Mouse (Mus musculus): Measurements from ENCODE around the gene Fxyd3. TPM values are rescaled to one million over a fixed set of nuclear protein-coding genes. Genes with fewer than 3 reads are reported as not detected.
A peak's percentile ranks its signal among the peaks of the same experiment; 100 is the strongest.

Fxyd3 gene
- polyA plus RNA-seq, 2 experiments from 2014 or later, result 0.27 TPM; not detected in 1

DNA sequence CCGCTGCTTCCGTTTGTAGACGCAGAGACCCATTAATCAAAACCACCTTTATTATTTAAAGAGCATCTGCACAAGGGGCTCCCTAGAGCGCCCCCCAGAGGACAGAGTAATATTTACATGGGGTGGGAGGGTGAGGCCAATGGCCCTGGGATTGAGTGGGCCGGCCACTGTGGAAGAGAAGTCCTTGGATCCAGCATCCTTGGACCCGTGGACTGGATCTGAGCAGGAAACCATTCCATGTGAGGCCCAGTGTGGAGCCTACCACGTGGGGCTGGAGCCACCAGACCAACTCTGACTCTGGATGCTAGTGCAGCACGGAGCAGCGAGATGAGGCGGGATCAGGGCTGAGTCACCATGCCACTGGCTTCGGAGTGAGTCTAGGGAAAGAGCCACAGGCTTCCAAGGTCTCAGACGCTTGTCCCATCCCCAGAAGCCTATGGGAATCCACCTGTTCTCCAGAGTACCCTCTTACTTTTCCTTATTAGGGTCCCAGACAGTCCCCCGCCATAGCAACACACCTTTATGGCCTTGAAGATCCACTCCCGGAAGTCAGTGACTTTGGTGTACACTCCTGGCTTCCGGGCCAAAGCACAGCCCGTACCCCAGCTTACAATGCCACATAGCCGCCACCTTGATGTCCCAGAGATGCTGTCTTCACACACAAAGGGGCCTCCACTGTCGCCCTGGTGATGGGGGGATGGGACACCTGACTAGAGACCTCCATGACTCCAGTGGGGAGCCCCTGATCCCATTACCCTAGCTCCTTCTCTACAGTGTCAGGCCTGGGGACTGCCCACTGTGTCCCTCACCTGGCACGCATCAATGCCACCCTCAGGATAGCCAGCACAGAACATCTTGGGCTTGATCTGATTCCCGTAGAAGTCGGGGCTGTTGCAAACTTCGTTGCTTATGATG lies 22.4 kb upstream of the Fxyd3 start:
- no peak for ATAC-seq

- ATAC-seq, result peak; percentile 99
Observed at GRCm38 (mm10) chr7:31097583-31098248, 21.2 kb upstream of the Fxyd3 start.

DNA sequence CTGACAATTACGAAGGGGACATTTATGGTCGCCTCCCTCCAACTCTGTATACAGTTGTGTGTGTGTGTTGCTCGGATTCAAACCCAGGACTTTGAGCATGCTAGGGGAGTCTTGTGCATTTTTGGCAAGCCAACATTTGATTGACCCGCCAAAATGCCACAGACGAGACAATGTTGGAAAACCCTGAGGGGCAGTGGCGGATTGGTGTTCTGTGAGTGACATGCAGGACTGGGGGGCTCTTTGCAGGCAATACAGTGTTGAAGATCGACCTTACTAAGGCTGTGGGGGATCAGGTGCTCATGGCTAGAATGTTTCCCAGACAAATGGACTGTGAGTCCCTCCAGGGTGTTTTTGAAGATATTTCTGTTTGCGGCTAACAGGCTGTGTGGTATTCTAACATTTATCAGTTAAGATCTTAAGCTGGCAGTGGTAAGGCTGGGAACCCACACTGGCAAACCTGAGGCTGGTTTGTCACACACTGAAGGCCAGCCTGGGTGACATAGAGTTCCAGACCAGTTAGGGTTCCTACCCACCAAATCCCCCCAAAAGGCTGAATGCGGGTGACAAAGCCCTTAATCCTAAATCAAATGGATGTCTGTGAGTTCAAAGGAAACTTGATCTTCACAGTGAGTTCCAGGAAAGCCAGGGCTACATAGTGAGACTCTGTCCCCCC lies 20.5 kb upstream of the Fxyd3 start:
- no peak for ATAC-seq

DNA sequence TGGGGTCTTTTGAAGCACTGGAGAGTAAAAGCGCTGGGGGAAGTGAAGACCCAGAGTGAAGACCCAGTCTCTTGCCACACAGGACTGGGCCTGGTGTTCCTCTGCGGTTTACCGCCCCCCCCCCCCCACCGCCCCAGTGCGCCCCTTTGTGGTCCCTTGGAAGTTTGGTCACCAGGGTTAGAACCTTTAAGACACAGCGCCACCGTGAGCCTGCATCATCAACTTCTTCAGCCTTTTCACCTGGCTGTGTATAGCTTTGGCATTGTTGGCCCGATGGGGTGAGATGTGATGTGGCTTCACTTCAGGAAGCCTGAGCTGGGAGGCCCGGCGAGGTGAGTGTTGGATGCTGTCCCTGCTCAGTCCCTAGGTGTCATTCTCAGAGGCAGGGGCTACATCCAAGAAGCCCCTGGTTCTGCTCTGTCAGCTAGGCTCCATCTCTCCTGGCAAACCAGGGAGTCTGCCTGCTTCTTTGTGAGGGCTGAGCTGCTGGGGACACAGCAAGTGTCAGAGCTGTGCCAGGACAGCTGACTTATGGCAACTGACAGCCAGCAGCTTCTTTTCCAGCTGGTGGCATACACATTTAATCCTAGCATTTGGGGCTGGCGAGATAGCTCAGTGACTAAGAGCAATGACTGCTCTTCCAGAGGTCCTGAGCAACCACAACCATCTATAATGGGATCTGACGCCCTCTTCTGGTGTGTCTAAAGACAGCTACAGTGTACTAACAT lies 18.4 kb upstream of the Fxyd3 start:
- no peak for ATAC-seq

DNA sequence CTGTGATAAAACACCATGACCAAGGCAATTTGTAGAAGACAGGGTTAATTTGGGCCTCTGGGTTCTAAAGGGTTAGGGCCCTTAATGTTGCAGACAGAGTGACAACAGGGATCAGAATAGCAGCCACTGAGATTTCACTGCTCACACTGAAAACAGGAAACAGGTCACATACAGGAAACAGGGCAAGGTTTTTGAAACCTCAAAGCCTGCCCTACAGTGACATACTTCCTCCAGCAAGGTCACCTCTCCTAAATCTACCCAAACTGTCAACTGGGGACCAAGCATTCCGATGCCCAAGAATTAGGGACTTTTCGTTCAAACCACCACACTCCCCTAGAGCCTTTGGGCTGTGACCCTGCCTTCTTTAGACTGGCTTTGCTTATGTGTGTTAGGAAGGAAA lies 13.2 kb upstream of the Fxyd3 start:
- ATAC-seq, result peak; percentile 95

DNA sequence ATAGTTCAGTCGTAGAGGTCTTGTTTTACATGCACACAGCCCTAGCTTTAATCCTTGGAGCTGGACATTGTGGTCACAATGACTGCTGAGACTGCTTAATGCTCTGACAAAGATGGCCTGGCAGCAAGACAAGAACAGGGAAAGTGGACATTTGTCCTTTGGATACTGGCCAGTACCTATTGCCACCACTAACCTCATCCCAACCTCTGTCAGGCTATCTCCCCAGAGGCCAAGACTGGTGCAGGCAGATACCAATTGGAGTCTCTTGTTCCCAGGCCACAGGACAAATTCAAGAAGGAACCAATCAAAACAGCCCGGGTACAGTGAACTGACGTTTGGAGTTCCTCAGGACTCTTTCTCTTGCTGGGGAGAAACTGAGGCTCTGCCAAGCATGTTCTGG lies 11.7 kb upstream of the Fxyd3 start:
- no peak for ATAC-seq

GRCm38 (mm10) chr7:31087262-31087661 lies 10.8 kb upstream of the Fxyd3 start:
- ATAC-seq, result peak; percentile 57

DNA sequence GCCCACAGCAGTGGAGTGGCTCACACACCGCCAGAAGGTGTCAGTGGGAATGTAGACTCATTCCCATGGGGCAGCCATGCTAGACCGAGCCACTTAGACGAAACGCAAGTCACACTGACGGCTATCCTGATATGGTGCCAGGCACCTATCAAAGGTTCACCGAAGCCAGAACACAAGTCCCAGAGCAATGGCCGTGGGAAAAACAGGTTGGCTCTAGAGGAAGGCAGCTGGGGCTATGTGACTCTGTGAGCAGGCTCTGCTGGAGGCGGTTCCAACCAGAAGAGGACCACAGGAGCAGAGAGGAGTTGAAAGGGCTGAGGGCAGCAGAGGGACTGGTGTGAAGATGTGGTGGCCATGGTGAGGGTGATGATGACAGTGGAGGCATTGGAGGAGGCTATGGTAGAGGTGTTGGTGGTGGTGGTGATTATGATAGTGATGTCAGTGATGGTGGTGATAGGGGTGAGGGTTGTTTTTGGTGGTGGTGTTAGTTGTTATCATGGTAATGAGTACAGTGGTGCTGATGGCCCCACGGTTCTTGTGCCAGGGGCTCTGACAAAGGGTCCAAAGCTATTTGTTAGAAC lies 9.8 kb upstream of the Fxyd3 start:
- no peak for ATAC-seq

GRCm38 (mm10) chr7:31085171-31085570 lies 8.7 kb upstream of the Fxyd3 start:
- ATAC-seq, result no peak

GRCm38 (mm10) chr7:31084140-31084539 lies 7.6 kb upstream of the Fxyd3 start:
- ATAC-seq, result peak; percentile 32

GRCm38 (mm10) chr7:31082831-31083588 lies 6.5 kb upstream of the Fxyd3 start:
- no peak for ATAC-seq

DNA sequence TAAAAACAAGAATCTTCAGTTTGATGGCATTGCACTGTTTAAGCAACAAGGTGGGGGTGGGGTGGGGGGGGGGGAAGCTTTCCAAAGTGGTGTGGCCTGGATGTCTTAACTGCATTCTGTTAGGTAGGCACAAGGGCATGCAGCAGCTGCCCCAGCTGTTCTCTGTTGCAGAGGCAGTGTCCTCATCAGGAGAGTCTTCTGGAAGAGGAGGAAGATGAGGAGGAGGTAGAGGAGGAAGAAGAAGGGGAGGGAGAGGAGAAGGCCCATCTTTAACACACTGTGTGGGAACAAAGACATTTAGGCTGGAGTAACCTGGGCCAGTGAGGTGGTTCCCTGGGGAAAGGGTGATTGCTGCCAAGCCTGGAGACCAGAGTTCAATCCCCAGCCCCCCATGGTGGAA lies 5.6 kb upstream of the Fxyd3 start:
- no peak for ATAC-seq

- ATAC-seq, result no peak
Observed at GRCm38 (mm10) chr7:31081106-31081505, 4.6 kb upstream of the Fxyd3 start.

DNA sequence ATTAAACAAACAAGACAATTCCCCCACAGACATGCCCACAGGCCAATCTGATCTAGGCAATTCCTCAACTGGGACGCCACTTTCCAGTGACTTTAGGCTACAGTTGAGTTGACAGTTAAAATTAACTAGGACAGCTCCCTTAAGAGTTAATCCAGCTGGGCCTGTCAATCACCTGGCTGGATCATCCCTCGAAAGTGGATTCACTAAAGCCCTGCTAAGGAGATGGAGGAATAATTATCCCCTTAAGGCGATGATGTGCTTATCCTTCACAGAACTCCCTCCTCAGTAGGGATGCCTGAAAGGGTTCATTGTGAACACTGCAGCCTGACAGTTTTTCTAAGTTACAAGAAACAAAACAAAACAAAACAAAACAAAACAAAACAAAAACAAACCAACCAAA lies 4.1 kb upstream of the Fxyd3 start:
- ATAC-seq, result no peak

- no peak for ATAC-seq
Observed at GRCm38 (mm10) chr7:31079670-31080069, 3.2 kb upstream of the Fxyd3 start.

- ATAC-seq, result peak; percentile 56
Observed at GRCm38 (mm10) chr7:31077885-31078445, 1.5 kb upstream of the Fxyd3 start.

- ATAC-seq, result no peak
Observed at GRCm38 (mm10) chr7:31077470-31077869, 966 bp upstream of the Fxyd3 start.

DNA sequence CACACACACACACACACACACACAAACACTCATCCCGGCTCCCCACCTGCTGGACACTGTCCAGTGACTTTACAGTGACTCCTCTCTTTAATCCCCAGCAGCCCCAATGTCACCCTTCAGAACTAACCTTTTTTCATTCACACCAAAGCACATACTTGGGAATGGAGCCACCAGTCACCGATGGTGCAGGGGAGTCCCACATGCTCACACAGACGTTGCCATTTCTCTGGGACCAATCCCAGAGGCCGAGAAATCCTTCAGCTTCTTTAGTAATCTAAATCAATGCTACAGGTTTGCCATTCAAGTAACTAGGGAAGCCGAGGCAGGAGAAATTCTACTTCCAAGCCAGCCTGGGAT lies 1.8 kb downstream of the Fxyd3 start:
- no peak for ATAC-seq

- ATAC-seq, result no peak
Observed at GRCm38 (mm10) chr7:31074061-31074712, 2.3 kb downstream of the Fxyd3 start.

DNA sequence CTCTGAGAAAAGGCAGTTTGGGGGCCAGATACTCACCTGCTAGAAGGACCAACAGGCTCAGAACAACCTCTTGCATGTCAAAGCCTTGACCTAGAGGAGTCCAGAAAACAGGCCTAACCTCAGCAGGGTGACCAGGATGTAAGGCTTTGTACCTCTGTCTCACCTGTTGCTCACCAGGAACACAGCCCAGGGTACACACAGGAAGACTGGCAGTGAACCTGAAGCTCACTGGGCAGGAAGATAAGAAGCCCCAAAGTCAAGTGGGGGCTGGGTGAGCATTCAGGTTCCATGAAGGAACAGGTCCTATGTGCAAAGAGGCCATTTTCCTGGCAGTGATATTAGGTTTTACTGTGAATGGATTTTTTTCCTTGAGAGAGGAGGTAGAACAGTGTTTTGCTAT lies 3.0 kb downstream of the Fxyd3 start:
- ATAC-seq, result no peak

DNA sequence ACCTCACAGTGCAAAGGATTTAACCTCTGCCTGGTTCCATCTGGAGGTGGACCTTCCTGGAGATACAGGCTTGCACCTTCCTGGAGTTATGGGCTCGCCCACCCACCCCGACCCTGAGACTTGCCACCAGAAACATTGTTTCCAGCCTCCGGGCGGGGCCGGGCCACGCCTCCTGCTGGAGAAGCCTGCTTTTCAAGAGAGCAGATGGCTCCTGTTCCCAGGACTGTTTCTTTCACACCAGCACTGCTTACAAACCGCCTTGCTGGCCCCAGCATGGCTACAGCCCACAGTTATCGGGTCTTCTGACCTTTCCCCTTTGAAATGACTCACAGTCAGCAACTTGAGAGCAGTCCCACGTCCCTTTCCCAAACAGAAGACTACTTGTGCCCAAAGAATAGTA lies 4.2 kb downstream of the Fxyd3 start:
- ATAC-seq, result no peak

Data from CD4-positive, CD25-positive, alpha-beta regulatory T cell, adult 4 months (primary cell).